In the genomic region with DNA sequence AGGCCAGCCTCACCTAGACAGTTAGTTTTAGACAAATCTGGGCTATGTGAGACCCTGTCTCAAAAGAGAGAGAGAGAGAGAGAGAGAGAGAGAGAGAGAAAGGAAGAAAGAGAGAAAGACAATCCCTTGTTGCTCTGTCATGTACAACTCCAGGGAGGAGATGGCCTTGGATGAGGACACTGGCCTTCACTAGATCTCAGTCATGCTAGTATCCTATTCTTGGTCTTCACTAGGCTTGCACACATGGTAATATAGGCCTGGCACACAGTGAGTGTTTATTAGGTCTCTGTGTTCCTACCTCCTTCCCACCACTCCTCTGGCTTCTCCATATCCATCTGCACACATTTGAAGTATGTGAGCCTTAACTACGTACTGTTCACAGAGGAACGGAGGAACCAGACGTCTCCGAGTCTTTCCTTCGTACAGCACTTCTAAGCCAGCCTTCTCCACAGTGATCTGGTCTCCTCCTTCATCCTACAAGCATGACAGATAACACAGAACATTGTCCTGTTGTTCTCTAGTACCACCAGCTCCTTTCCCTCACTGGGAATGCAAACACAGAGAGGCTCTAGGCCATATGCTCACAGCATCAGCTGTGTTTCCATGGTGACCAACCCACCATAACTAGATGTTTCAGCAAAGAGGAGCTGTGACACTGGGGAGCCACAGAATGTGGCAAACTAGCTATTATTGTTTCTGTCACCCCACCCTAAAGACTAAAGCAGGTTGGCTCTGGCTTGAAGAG, we compare ENCODE assay signal across 11 mouse cellular contexts. TPM values are rescaled to one million over a fixed set of nuclear protein-coding genes. Genes with fewer than 3 reads are reported as not detected.
DNase-seq lines count a peak whose midpoint lies in the region.
"Had no signal": no experiment of that assay in that cellular context is flagged by ENCODE, and none has a peak within 500 bp of the region (broad histone marks: within the 10 kb centered on the region; RNA-seq: fewer than 3 reads in every experiment).

No protein-coding gene starts in this region.

- peaks cover 10% of the 10 kb centered on the region; the same call in 1 of the 2 replicates for H3K4me1 ChIP-seq in limb, embryonic 10.5 days
- H3K4me1 ChIP-seq: liver, embryonic 13.5 days had no signal

- intact Hi-C loops in left cerebral cortex, postnatal 4 days (cut with DNase I): no loop called here
- intact Hi-C loops in heart, postnatal 10 days (cut with DNase I): no loop called here

- DNase-seq in left cerebral cortex, adult 11 months (ENCODE audit: low spot score): peak; percentile 65
- no peak for DNase-seq in left cerebral cortex, postnatal 4 days
- peak; percentile 63 to 86 for DNase-seq in frontal cortex, postnatal 36 days (ENCODE audit: low spot score in 2 of 2)
- peak; percentile 15 to 84 for DNase-seq in left cerebral cortex, adult 8-10 months (ENCODE audit: low spot score in 2 of 2)
- DNase-seq in right cerebral cortex, postnatal 25 days: peak; percentile 70
- DNase-seq in liver: no peak
- DNase-seq in heart, postnatal 10 days: no peak
- DNase-seq in limb, embryonic 10.5 days (ENCODE audit: low spot score): no peak
- DNase-seq: liver, embryonic 13.5 days; thymus, postnatal 14 days had no signal

- H3K4me3 ChIP-seq in limb, embryonic 10.5 days: no peak overlapping the region
- H3K4me3 ChIP-seq: liver, embryonic 13.5 days; midbrain, embryonic 12.5 days had no signal

- no peaks in the 10 kb centered on the region for H3K36me3 ChIP-seq in limb, embryonic 10.5 days
- H3K36me3 ChIP-seq: liver, embryonic 13.5 days; midbrain, embryonic 12.5 days had no signal

- 90% methylated on average over 5 of the region's 5 CpGs for WGBS in limb, embryonic 10.5 days

- H3K27me3 ChIP-seq in limb, embryonic 10.5 days (ENCODE audit: low read depth, poor library complexity, severe bottlenecking): no peaks in the 10 kb centered on the region
- H3K27me3 ChIP-seq: liver, embryonic 13.5 days; midbrain, embryonic 12.5 days had no signal

- H3K27ac ChIP-seq in limb, embryonic 10.5 days: no peak overlapping the region
- H3K27ac ChIP-seq: liver, embryonic 13.5 days; midbrain, embryonic 12.5 days had no signal

- no peaks in the 10 kb centered on the region for H3K9me3 ChIP-seq in limb, embryonic 10.5 days (replicated peaks)
- H3K9me3 ChIP-seq: liver, embryonic 13.5 days; midbrain, embryonic 12.5 days had no signal

RNA-seq across cellular contexts. Expression of gene Rras2, which starts 33.6 kb away (rescaled TPM):
- 10 to 100 TPM; 71.3 to 74.0 TPM for total RNA-seq in left cerebral cortex, postnatal 4 days (2021)
- total RNA-seq in left cerebral cortex, adult 8-10 months (2022): 10 to 100 TPM; 13.4 to 16.2 (median 13.9) TPM
- 10 to 100 TPM; 50.2 to 66.9 TPM for total RNA-seq in heart, postnatal 10 days (2021)
- polyA plus RNA-seq in limb, embryonic 10.5 days (2016; fragmentation: Nextera tagmentation; extraction: Ambion mirVana): 22.3 and 26.2 TPM in 2 replicates

Comparison
In these comparisons a context has a peak if more than half of its experiments do, and no peak if none do; other contexts are left out.
1. DNase-seq: peak in left cerebral cortex, adult 11 months (single experiment), frontal cortex, postnatal 36 days (2 of 2), left cerebral cortex, adult 8-10 months (2 of 2) and right cerebral cortex, postnatal 25 days (single experiment); none in left cerebral cortex, postnatal 4 days (single experiment), liver (single experiment), heart, postnatal 10 days (0 of 2) and limb, embryonic 10.5 days (single experiment).